Mouse (Mus musculus) fat pad, adult 2 months (tissue): ENCODE data around the gene Wdr62.
"Not testable (repeated sequence)": the region's sequence is repeated elsewhere in the genome, so short reads cannot be mapped to it uniquely, and the experiment has no call there.

ENCODE experiments used
- DNase-seq: peaks from one replicate; pipeline ENCODE4 v3.0.0-alpha.2; 2011; ENCODE audit warnings: low read depth, low spot score; ENCODE audit errors: extremely low read depth

Gene Wdr62

GRCm38 (mm10) chr7:30265935-30266334 lies 14.3 kb downstream of the Wdr62 start:
- no peak for DNase-seq

- DNase-seq: no peak
These were observed 14.7 kb downstream of the Wdr62 start for GRCm38 (mm10) chr7:30265531-30265930.

DNA sequence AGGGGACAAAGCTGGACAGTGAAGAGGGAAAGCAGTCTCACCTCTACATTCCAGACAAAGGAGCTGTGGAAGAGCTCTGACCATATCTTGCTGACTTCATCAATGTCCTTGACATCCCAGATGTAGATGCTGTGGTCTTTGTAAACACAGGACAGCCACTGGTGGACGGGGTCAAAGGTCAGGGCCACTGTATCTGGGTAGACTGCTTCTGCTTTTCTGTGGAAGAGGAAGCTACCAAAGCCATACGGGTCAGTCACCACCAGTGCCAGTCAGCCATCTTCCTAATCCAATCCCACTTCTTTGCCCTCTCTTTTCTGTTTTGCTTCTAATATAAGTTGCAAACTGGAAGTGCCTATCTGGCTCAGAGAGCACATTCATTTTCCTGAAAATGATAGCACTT lies 15.2 kb downstream of the Wdr62 start:
- no peak for DNase-seq

DNA sequence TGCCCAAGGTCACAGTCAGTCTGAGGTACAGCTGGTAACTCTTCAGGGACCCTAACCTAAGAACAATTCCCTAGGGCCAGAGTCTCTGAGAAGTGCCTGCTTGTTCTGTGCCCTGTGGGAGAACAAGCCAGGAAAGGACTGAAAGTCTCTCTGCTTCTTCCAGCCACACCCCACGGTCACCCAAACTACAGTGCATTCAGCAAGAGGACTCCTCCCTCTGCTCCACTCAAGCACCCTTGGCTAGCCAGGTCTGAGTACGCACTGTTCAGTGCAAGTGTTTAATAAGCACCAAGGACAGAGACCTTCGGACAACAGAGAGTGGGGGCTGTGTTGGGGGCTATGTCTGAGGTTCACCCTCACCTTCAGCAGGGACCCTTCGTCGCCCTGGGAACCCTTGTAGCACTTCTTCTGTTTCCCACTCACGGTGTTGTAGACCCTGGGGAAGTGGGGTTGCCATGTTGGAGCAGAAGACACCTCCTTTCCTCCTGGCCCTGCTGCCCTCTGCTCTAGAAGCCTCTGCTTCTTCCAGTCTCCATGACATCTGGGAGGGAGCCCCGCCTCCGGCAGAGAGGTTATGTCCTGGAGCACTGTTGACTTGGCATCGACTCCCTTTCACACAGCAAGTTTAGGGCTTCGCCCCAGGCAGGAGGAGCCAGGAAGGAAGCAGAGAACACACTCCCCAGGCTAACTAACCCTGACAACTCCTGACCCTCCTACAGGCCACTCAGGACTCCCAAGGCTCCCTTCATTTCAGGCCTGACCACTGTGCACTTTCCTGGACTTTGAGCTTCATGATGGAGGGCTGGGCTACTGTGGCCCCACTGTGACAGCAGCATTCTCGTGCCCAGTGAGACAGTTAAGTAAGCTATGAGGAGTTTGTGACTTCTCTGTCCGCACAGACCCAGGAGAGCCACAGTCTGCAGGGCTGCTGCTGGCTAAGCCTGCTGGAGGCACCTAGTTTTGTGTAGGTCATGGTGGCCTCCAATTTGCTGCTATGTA lies 28.0 kb downstream of the Wdr62 start:
- DNase-seq: no peak

DNA sequence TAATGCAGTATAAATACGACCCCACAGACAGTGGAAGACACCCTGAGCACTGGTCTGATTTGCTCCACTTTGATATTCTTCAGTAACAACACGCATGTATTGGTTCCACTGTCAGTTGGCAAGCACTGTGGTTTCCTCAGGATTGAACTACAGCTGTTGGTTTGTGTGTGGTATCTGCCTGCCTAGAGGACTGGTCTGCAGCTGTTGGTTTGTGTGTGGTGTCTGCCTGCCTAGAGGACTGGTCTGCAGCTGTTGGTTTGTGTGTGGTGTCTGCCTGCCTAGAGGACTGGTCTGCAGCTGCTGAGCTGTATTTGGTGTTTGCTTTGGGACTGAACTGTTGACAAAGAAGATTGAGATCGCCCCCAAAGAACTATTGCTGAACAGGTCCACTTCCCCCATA lies 42.8 kb downstream of the Wdr62 start:
- not testable (repeated sequence) for DNase-seq

DNA sequence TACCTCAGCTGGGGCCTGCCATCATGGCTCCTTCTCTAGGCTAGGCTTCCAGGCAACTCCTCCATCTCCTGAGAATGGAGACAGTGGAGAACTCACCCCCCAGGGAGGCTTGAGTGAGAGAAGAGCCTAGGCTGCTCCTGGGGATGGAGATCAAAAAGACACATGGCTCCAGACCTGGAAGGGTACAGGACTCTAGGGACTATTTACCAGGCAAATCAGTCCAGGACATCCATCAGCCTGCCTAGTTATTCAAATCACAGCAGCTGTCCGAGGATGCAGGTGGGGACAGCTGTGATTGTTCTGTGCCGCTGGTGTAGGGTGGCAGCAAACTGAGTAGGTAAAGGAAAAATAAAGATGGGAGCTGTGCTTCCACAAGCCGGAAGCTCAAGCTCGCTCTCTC lies 44.6 kb downstream of the Wdr62 start, which contains the start of gene Ovol3:
Ovol3 (minus strand) TSS at position 101 of the 400 bp plus-strand sequence.
- DNase-seq: no peak

- no peak for DNase-seq
These were observed 45.1 kb downstream of the Wdr62 start for GRCm38 (mm10) chr7:30235091-30235490.

DNA sequence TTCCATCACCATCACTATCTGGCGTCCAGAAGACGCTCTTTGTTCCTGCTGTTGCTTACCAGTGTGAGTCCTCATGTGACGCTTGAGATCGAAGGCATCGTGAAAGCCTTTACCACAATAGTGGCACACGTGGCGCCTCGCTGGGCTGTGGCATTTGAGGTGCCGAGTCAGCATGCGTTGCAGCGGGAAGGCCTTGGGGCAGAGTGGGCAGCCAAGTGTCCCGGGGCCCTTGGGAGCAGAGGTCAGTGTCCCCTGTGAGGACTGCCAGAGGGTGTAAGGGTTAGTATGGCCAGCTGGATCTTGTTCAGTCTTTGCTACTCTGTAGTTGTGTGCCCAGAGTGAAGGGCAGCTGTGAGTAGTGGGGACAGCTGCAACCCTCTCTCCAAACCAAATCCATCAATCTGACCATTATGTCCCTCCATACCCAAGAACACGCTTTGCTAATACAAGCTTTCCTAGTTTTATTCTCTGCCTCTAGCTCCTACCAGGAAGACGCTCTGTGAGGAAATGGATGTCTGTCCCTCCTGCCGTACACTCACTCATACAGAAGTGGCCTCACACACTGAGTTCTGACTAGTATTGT lies 45.9 kb downstream of the Wdr62 start:
- DNase-seq: no peak

- DNase-seq: no peak
These were observed 46.8 kb downstream of the Wdr62 start for GRCm38 (mm10) chr7:30233387-30233786.

GRCm38 (mm10) chr7:30232631-30233148 lies 47.5 kb downstream of the Wdr62 start:
- no peak for DNase-seq

DNA sequence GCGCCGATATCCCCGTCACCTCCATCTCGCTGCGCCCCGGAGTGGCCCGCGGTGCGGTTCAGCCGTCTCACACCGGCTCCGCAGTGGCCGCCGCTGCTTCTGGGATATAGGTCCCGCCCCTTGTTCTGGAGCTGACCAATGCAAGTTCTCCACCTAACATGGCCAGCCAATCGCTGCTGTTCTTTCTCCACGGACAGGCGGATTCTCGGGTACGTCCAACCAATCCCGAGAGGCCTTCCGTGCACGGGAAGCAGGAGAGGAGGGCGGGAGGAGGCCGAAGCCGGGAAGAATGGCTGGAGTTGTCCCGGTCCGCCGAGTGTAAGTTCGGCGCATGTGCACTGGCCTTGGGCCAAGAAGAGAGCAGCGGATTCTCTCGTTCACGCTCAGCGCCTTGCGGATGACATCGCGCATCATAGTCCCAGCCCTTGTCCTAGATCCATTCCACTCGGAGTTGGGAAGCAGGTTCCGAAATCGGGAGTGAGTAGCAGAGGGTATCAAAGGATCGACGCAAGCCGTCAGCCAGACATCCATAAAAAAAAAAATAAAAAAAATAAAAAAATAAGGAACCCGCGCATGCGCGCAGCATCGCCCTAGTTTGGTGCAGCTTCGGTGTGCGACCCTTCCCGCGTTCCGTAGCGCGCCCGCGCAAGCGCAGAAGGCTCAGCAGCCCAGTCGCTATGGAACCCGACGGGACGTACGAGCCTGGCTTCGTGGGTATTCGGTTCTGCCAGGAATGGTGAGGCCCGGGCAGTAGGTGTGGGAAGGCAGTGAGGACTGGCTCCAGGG lies 48.4 kb downstream of the Wdr62 start, which contains the start of the genes Polr2i and Tbcb:
Polr2i (plus strand) TSS at position 280 of the 786 bp plus-strand sequence.
Tbcb (minus strand) TSS at position 604 of the 786 bp plus-strand sequence.
- peak; percentile 94 for DNase-seq

DNA sequence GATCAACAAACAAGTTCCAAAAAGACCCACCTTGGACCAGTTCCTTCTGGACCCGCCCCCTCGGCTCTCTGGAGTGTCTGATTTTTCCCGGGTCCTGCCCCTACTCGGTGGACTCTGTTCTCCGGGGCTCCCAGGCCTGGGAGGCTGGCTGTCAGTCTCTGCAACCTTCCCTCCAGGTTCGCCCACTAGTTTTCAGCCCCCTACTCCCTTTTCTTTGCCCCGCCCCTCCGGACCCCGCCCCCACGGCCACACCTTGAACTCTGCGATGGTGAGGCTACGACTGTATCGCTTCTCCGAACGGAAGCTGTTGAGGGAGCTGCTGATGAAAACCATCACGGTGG lies 48.9 kb downstream of the Wdr62 start:
- DNase-seq: no peak

DNA sequence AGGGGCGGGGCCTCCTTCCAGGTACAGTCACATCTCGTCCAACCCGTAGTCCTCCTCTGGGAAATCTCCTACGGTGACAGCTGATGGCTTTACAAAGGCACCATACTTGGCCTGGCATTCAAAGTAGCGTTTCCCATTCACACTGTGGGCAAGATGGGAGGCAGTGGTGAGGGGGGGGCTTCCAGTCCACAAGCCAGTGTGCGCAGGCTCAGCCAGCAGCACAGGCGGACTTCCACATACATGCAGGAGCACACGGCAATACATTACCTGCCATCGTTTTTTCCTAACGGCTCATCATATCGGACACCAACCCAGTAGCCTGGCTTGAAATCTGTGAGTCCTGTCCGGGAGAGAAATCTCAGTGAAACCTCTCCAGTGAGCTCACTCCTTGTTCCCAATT lies 56.0 kb downstream of the Wdr62 start:
- no peak for DNase-seq

- DNase-seq: no peak
These were observed 58.0 kb downstream of the Wdr62 start for GRCm38 (mm10) chr7:30222205-30222604.

GRCm38 (mm10) chr7:30221433-30221832 lies 58.8 kb downstream of the Wdr62 start:
- DNase-seq: no peak

DNA sequence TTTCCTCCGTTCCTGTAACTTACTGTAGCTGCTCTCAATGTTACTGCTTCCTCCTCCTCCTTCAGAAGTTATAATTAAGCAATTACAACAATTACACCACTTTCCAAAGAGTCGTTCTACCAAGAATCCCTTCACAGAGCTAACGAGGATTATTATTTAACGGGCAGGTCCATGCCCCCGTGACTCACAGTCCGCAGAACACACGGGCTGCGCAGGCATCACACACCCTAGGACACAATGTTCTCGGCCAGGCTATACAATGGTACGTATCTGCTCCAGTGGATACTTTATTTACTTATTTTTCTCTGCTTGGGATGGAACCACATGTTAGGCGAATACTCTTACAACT lies 60.2 kb downstream of the Wdr62 start:
- no peak for DNase-seq

- no peak for DNase-seq
These were observed 60.8 kb downstream of the Wdr62 start for GRCm38 (mm10) chr7:30219293-30220007.

DNA sequence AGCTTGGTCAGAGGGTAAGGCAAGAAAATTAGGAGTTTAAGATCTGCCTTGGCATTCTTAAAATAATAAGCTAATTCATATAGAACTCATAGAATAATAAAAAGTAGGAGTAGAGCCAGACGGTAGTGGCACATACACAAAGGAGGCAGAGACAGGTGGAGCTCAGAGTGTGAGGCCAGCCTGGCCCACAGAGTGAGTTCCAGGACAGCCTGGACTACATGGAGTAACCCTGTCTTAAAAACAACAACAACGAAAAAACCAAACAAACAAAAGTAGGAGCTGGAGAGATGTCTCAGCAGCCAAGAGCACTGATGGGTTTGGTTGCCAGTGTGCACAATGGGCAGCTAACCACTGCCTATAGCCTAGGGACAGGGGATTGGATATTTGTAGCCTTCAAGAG lies 62.9 kb downstream of the Wdr62 start:
- DNase-seq: no peak

DNA sequence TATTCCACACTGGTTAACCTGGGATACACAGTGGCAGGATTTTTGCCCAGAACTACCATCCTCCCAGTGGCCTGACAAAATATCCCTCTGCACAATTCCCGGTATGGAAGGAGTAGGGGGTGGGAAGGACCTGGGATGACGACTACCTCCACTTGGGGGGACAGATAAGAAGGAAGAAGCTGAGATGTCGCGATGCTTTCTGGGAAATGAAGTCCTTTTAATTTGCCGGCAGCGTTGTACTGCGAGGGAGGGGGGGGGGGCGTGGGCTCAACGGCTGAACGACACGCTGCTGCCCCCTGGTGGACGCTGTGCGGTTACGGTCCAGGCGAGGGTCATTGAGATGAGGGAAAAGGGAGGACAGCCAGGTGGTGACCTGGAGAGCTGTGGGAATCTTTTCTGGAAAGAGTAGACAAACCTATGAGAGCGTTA lies 63.5 kb downstream of the Wdr62 start:
- no peak for DNase-seq

DNA sequence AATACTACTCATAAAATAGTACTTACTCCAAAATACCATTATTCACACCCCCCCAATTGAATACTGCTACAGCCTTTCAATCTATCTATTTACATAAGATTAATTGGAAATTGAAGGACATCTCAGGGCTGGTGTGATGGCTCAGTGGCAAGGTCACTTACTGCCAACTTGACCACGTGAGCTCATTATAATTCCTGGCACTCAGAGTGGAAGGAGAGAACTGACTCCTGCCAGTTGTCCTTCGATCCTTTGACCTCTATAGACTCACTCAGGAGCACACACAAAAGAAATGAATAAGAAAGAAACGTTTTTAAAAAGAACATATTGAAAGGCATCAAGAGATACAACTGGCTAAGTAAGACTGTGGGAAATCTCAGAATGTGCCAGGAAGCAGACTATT lies 64.3 kb downstream of the Wdr62 start:
- DNase-seq: no peak

DNA sequence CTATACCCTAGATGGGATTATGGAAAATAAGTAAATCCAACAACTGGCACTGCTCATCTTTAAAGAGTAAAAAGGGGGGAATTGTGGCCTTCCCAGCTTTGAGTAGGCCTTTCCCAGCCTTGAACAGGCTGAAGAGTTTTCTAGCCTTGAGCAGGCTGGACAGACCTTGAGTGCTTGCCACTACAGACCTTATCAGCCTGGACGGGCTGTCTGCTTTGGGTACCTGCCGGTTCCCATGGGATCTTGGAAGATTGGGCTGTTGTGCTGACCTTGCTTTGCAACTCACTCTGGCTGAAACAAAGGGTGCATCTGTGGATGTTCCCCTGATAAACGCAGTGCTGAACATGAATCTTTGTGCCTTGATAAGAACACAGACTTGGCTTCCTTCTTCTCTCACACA lies 66.3 kb downstream of the Wdr62 start:
- DNase-seq: no peak
